Mouse (Mus musculus) 416B (cell line): ENCODE measurements at regions not wholly inside any gene's neighbourhood (a gene's known extent, or its start where the extent isn't known, plus 50 kb on each side); places are given as distances from the start of the nearest gene placed in this dataset.

Source experiments
- DNase-seq: peaks from one replicate; pipeline ENCODE4 v3.0.0; 2011; ENCODE audit warnings: low read depth

DNA sequence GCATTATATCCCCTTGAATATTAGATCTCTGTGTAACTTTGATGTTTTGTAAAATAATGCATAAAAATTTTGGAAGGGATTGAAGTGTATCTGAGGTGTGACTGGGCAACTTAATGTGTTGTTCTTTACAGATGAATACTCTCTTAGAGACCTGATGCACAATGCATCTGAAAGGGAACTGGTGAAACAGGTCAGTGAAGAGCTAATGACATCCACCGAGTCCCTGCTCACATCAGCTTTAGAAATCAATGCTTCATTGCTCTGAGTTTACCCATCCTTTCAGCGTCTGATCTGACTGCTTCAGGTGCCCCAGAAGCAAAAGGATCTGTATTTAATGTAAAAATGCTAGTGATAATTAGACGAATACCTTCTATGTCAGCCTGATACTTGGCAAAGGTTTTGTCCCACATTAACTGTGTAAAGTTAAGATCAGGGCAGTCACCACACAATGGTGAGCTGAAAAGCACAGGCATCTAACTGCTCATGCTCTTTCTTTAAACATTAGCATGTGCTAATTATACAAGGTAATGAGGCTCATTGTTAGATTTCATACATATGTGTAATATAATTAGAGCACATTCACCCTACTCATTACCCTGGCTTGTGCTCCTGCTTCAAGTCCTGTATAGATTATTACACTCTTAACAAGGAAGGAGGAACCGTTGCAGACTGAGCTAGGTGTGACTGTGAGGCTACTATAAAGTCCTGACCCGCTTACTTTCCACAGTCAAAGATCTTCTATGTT lies 204.6 kb upstream of the Tlr4 start:
- DNase-seq = no peak

DNA sequence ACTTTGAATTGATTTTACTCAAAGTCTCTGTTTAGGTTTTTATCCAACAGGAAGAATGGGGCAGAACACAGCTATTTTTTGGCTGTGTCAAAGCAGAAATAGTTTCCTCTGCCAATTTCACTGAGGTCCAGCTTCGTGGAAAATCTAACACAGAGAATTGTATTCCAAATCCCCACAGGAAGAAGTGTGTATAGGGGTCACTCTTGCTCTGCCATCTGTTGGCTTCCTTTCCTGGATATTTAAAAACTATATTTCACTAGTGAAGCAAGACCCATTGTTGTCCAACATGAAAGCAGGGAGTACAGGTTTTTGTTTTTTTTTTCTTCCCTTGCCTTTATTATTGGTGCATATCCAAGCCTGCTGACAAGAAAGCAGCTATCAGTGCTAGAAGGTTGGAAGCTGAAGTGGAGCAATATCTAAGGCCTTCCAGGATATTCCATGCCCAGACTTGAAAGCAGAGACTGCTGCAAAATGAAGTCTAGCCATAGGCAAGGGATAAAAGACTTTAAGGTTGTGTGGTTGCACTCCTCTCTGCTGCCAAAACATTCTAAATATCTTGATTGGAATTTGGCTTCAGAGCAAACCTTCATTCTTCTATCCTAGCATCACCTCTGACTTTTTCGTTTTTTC lies 208.5 kb upstream of the Tlr4 start:
- no peak for DNase-seq

DNA sequence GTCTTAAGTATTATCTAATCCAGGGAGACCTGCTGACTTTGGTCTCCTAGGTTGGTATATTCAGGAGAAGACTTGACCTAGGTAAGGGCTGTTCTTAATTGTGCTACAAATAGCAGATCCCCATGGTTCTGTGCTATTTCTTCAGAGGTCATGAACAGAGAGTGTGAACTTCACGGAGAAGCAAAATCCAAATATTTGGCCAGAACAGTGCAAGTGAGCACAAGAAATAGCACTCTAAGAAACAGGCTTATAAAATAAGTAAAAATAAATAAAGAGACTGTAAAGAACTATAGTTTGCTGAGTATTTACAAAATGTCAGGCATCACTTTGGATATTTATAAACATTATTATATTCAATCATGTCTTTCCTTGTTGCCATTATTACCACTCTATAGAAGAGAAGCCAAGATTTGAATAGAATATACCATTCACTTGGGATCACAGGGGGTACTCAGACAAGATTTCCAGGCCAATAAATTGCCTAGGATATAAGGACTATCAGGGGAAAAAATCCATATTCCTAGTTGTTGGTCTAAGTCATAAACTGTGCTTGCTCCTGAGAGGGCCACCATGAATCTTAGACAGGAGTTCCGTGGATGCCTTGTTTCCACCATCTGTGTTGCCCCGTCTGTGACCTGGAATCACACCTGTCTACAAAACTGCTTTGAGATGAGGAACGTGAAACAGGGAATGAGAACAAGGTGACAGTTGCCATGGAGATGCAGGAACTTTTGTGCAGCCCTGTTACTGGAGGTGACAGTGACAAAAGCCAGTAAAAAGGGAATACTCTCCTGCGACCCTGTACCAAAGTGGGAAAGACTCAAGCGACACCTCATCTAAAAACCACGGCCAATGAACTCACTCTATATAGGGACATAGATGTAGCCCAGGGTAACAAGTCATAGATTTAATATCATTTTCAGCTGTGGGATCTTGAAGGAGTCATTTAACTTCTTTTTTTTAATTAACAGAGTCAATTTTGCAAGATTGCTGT lies 209.3 kb upstream of the Tlr4 start:
- no peak for DNase-seq

DNA sequence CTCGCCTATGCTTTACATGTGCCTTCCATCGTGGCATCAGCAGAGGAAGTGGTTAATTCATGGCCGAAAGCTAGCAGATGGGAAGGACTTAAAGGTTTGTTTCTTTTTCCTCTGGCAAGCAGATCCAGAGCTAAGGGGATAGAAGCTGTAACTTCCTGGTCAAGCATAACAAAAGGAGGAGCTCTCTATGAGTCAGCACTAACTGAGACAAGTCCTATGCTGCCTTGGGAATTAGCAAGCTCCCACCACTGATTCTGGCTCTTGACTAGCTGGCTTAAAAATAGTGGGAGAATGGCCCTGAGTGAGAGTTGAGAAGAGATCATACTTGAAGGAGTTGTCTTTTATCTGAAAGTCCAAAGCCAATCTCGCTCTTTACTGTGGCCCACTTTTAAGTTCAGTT lies 210.3 kb upstream of the Tlr4 start:
- DNase-seq = no peak

DNA sequence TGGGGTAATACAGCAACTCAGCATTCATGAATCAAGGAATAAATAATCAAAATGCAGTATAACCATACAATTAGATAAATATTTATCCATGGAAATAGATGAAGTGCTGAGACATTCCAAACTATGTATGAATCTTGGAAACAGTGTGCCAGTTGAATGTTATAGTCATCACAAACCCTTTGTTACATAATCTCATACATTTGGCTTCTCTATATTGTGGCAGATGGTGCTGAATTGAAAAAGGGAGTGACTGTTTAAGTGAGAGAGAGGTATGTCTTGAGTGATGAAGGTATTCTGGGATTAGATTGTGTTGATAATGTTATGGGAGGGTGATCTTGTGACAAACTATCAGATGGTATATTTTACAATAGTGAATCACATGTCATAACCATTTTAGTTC lies 200.4 kb upstream of the Astn2 start:
- no peak for DNase-seq

DNA sequence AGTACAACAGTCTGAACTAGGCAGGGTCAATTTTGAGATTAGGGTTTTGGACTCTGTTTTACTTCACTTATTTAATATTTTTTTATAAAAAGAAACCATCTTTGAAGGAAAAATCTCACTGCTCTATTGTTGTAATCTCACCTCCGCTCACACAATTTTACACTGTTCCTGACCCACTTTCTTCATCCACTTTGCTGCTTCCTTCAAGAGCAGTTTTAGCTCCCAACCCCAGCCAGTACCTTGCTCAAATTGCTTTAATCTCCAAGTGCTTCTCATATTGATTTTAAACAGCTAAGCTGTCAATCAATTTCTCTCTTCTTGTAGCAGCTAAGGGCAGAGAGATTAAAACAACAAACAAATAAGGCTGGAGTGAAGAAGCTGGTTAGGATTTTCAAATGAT lies 194.3 kb upstream of the Astn2 start:
- no peak for DNase-seq

DNA sequence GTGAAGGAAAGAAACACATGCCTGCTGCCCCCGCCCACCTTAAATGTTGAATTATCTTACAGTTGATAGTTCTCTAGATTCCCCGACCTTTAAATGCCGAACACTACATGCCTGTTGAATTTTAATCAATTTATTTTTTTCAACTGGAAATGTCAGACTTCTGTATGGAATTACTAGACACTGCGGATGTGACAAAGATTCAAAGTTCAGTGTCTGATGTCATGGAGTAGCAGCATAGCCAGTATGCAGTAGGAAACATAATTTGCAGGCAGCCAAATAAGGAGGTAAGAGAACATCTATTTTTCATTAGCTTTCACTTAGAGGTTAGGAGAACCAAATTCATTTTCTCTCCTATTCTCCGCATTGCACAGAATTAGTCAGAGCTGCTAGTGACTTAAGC lies 182.2 kb upstream of the Astn2 start:
- no peak for DNase-seq

DNA sequence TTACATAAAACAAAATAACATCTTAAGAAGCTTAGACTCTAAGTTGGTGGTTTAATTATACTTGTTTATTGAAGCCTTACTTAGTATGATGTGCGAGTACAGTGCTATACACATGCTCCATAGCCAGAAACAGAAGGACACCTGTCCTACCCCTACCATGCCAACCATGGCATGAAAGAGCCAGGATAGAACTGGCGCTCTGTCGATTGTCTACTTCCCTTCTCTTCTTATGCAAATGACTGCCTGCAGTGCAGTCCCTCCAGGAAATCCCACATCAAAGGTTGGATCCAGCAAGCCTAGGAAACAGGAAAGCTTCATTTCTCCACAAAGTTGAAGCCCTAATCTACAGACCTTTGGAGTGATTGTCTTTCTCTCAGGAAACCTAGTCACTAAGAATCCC lies 181.8 kb upstream of the Astn2 start:
- no peak for DNase-seq

DNA sequence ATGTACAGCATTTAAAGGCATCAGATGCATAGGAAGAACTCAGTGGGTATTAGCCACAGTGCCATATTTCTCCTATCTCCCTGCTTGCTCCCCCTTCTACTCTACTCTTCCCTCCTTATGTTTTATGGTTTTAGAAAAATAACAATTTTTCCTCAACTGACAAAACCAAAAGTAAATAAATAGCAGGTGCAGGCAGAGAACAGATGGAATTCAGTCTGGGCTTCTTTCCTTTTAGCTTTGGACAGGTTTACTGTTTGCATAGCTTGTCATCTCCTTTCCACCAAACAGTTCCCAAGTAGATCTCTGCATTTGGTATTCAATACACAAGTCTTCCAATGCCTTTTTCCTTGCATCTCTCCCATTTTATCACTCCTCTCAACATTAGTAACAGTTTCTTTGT lies 152.5 kb upstream of the Astn2 start:
- no peak for DNase-seq

DNA sequence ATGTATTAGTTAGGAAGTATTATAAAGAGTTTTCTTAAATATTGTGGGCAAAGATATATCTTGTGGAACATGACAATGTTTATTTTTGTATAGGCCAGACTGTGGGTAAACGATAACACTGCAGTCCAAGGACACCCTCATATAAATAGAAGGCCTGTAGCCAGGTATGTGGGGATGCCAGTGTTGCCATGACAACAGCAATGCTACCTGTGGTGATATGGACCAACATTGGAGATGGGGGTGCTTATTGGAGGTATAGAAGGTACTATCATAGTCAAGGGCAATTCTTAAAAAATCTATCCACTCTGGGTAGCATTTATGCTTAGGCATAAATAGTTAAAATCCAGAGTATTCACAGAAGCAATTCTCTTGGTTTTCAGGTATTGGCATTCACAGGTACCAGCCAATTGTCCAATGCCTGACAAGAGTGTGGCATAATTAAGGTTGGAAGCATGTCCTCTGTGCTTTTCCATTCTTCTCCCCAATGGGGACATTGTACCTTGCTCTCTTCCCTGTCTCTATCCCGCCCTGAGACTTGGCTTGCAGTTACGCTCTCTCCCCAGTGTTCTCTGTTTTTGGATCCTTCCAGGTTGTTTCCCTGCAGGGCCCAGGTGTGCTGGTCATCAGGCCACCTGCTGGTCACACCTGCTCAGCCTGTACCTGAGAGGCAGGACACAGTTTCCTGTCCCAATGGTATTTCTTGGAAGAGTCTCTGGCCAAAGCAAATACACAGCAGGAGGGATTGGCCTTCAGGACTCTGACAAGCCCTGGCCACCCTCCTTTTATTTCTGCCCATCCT lies 146.1 kb upstream of the Astn2 start:
- DNase-seq = no peak

DNA sequence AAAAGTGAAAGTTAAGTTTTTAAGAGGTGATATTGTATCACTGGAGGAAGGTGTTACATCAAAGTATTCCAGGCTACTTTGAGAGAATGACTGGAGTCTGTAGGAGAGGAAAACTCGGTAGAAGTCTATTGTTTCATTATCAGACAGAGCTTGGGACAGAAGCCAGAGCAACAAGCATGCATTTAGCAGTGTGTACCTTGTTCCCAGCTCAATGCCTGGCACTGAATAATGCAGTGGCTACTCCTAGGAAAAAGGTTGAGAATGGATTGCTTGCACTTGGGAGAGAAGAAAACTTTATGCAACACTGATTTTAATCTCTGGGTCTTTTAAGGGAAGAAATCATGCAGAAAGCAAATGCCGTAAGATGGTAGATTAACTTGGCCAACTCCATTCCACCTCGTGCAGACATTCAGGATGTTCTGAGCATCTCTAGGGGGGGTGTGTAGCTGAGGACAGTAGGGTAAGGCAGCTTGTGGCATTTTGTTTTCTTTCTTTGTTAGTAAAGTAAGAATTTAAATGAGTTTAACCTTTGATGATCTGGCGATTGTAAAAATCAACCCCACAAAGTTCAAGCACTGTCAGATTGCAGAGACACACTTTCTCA lies 138.5 kb upstream of the Astn2 start:
- no peak for DNase-seq

DNA sequence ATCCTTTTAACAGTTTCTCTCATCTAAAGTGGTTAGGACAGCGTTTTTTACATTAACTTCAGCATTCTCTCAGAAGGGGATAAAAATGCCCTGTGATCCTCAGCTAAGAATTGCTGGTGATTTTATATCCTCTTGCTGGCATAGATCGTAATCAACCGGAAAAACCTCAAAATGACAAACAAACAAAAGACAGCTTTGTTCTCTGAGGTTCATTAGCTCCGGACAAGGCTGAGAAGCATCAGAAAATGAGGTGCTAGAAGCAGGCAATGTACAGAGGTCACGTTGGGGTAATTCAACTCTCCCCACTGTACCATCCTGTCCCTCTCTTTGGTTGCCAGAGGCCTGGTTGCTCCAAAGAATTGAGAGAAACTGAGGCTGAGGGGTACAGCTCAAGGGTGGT lies 120.0 kb upstream of the Astn2 start:
- no peak for DNase-seq

DNA sequence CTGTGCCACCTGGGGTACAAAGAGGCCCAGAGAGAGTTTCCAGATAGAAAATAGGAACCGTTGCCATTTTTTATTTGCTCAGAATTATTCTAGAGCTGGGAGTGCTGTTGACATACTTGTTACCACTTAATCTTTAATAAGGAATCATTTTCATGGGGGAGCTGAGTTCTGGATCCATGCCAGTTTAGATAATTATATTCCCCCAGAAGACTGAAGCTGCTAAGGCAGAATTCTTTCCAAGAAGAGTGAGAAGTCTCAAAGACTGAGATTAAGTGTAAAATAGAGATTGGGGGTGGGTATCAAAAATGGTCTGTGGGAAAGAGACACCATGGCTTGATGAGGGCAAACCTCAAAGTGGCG lies 119.5 kb upstream of the Astn2 start:
- no peak for DNase-seq

DNA sequence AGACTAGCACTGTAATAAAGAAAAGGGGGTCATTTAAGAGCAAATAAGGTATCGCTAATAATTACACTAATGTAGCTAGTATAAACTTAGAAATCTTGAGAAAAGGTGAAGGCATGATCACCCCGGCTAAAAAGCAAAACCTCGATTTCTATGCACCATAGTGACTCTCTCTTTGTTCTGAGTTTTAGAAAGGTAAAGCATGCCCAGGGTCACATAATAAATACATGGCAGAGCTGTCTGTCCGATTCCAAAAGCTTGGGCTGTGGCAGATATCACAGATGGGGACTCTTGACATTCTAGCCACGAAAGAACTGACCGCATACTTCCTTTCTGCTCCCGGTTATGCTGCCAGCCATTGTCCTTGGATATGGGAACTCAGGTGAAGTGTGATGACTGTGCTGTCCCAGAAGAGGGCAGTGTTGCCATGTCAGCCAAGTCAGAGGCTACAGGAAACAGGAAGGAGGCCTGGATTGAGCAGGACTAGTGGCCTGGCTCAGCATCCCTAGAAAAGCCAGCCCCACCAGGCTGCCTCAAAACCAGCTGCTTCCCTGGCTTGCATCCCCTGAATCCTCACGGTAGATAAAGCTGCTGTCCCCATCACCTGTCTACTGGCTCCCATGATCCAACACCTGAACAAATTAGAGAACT lies 119.0 kb upstream of the Astn2 start:
- DNase-seq = peak; percentile 3

DNA sequence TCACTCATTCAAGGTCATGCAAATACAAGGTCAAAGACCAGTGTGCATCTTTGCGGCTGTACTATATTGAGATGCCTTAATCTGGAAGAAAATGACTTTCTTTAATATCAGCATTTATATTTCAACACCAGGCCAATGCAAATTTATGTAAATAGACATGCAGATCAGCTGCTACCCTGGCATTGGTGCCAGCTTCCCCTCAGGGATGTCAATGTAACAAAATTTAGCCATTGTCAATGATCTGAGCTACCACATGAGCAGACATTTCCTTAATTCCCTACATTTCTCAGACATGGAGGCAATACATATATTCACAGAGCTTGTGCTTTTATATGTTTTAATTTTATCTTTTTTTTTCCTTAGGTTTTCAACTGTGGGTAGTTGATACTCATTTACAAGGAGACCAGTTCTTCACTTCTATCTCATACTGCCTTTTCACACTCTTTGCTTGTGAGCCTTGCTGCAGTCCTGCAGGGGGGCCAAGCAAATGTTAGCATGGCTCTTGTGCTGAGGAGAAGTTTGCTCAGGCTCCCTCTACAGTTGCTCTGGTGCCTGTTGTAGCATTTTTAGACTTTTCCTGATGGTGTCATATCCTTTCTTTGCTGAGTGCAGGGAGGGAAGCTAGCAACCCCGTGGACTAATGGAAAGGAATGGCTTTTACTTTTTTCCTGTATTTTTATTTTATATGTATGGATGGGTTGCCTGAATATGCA lies 117.8 kb upstream of the Astn2 start:
- no peak for DNase-seq

DNA sequence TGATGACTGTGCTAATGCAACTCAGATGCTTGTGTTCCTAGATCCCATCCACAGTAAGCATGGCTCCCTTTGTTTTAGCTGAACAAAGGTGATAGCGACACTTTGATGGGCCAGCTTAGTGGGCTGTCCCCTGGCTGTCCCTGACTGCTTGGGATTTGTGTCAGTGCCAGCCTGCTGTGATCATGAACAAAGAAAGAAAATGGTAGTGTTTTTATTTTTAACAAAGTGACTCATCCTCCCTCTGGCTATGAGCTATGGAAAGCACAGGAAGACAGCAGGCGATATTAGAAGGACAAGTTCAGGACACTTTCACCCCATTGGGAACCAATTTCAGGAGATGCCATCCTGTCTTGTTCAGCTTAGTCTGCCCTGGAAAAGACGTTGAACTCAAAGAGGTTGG lies 116.4 kb upstream of the Astn2 start:
- DNase-seq = no peak

DNA sequence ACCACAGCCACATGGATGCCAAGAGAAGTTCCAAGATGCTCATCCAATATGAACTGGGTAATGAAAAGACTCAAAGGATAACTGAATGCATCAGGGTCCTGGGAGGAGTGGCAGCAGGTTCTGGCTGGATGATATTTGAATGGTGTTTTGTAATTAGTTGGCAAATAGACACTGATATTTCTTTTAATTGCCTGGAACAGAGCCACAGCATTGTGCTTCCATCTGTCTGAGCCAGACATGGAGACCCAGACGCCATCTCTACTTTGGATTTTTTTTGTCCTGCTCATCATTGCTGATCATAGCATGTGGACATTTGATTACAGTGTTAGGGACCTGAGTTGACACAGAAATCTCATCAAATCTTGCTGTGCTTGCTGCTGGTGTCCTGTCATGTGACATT lies 111.4 kb upstream of the Astn2 start:
- no peak for DNase-seq

DNA sequence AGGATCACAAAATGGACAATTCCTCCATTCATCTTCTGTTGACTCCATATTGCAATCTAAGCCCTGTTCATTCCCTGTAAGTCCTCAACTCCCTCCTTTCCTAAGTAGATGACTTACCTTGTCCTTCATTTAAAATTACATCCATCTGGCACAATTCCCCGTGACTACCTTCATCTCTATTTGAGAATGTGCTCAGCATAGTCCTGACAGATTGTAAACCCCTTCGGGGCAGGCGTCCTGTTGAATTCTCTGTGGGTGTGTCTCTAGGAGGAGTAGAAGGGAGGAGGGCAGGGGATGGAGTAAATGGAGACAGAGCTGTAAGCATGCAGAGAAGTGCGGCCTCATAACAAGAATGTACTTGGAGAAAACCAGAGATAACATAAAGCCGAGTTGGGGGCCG lies 79.1 kb upstream of the Astn2 start:
- DNase-seq = no peak

DNA sequence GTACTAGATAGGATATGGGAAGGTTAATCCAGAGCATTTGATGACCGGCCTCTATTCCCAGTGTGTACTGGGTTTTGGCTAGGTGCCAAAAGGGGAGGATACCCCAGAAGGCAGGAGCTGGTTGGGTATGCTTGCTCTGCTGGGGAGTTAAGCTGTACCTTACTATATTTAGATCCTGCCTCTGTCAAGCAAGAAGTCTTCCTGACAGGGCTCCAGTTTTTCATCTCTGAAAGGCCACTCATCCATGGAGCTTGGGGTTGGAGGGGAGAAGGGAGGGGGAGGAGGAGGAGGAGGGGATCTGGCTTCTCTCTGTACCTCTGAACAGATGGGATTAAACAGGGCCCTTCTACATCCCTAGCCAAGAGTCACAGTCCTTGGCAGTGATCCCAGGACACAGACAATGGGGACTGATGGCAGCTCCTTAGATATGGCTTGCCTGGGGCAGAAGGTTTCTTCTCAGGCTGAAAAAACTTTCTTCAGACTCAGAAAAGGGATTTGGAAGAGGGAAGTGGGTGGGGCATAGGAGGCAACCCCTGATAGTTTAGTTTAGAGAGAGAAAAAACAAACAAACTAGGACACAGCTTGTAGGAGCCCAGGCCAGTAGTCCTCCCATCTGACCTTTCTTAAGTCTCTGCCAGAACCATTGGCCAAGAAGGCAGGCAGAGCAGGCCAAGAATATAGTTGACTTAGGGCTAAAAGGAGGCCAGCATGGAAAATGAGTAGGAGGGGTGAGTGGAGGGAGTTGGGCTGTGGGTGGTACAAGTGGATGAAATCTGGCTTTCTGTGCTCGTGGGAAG lies 78.3 kb upstream of the Astn2 start:
- DNase-seq = no peak
